Mouse (Mus musculus) gastrocnemius, postnatal 14 days (tissue): Measurements from ENCODE around the gene Cmas. TPM values are rescaled to one million over a fixed set of nuclear protein-coding genes. Genes with fewer than 3 reads are reported as not detected.

Experiments
- DNase-seq: peaks from one replicate; pipeline ENCODE4 v3.0.0; 2021; ENCODE audit warnings: mixed read lengths
- intact Hi-C: fragments of 180-260 bp; cut with DNase I; formaldehyde crosslinking; loops from one replicate; pipeline ENCODE4 v1.15.1; 2025; ENCODE audit warnings: low total_unique reads
- total RNA-seq, 2 experiments: library from RNA; stranded (reverse); gene quantifications; 2 replicates each; pipeline ENCODE4 v1.2.3; 2021

Gene Cmas
- total RNA-seq, 2 experiments from 2014 or later, result 24.9 to 31.1 TPM

DNA sequence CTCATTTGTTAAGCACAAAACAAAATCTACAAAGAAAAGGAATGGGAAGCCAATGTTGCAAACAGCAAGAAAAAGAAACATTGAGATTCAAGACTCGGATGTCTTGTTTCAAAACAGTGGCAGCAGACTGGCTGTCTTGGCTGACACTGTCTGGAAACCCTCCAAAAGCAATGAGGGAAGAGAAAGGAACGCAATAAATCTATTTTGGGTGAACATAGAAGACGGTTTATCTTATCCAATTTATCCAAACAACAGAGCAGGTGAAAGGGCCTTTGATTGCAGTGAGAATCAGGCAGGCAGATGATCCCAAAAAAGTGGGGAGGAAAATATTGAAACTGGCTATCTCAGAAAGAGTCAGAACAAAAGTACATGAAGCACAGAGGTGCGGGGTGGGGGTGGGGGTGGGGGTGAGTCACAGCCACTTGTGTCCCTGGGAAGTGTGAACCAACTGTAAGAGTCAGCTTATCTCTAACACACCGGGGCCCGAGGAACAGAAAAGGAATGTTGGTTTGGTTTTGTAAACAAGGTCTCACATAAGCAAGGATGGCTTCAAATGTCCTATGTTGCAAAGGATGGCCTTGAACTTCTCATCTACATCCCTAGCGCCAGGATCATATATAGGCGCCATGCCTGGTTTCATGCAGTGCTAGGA lies 8.3 kb upstream of the Cmas start:
- intact Hi-C loops, result no loop called here
- DNase-seq, result no peak

DNA sequence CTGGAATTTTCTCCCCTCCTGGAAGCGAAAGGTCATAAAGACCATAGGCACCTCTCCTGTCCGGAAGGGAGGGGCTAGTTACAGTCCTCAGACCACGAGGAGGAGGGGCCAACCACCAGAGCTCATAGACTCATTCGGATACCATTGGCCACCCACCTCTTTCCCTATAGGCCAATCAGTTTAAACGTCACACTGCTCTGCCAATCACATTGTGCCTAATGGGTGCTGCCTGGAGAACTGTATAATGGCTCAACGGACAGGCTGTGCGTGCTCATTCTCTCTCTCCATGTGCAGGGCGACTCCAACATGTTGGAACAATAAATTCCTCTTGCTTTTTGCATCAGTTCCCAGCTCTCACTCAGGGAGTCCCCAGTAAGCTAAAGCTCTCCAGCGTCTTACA lies 5.1 kb upstream of the Cmas start:
- intact Hi-C loops, result no loop called here

DNA sequence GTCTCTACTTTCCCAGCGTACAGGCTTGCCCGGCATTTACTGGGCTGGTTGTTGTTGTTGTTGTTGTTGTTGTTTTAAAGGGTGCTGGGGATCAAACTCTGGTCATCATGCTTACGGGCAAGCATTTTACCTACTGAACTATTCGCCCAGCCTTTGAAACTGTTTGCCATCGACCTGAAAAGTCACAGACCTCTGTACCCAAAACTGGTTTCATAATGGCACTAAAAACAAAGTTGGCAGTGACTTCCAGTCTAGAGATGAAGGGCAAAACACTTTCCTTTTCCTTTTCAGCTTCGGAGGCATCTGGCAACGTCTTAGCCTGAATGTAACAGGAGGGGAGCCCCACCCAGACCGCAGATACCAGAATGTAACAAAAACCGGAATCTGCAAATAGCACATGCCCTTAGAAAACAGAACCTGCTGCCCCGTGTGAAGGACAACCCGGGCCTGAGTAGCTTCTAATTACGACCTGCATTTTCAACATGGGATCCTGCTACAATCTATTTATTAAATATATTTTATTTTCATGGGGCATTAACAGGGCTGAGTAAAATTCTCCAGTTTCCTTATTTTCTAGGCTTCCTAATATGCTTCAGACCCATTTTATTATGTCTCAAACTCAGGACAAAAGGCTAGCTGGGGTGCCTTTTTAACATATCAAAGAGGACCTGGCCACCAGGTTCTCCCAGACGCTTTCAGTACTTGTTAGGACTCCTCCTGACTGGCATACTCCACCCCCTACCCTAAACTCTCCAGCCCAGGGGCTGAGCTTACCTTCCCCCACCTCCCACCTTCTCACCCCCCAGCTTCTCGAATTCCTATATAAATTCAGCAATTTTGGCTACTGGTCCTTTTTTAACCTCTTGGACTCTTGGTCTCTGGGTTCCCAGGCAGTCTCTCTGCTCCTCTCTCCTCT lies 3.9 kb upstream of the Cmas start:
- intact Hi-C loops, result no loop called here
- DNase-seq, result no peak

More for the DNA sequence above, 5.1 kb upstream of the Cmas start:
- no peak for DNase-seq

DNA sequence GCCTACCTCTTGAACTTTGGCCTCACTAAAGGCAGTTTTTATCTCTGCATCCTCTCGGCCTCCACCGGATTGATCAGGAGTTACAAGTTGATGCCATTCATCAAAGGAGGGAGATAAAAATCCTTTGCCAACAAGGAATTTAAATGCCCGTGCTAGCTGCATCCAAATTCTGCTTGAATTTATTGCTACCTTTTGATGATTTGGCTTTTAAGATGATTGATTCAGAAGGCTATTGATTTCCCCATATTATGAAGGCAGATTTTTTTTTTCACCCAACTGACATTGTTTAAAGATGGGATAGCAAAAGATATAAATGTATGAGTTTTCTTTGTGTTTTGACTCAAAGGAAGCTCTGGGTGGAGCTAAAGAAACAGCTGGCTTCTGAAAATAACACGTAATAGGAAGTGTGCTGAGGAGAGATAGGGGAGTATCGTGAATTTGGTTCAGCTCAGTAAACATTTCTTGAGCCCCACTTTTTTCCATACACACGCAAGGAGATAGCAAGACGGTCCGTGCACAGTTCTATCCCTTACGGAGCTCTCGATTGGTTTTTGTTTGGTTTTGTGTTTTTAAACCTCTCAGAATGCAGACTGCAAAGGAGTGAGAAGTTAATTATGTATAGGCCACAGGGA lies 964 bp downstream of the Cmas start:
- intact Hi-C loops, result no loop called here
- DNase-seq, result no peak

DNA sequence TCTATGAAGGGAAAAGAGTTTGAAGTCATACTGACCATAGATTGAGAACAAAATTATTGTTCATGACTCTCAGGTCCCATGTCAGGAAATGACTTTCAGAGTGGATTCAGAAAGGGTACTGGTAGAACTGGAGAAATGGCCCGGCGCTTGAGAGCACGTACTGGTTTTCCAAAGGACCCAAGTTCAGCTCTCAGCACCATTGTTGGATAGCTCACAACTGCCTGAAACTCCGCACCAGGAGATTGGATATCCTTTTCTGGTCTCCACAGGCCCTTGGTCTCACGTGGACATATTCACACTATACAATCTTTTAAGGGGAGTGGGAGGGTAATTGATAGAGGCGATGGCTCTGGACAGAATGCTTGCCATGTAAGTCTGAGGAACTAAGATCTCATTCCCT lies 1.5 kb downstream of the Cmas start:
- intact Hi-C loops, result no loop called here
- no peak for DNase-seq

DNA sequence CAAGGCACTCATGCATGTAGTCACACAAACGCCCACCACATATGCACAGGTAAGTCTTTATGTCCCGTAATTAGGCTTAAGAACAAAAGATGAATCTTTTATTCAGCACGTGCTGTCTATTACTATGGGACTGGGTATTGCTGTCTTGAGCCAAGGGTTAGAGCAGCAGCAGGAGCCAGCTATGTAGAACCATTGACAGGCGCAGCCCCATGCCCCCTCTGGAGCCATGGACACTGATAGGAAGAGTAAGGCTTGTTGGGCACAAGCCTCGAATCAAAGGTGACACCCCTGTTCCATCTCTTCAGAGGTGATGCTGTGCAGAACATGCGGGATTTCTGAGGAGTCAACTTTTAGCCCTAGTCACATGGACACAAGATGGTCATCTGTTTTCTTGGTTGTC lies 2.1 kb downstream of the Cmas start:
- no peak for DNase-seq
- intact Hi-C loops, result no loop called here

DNA sequence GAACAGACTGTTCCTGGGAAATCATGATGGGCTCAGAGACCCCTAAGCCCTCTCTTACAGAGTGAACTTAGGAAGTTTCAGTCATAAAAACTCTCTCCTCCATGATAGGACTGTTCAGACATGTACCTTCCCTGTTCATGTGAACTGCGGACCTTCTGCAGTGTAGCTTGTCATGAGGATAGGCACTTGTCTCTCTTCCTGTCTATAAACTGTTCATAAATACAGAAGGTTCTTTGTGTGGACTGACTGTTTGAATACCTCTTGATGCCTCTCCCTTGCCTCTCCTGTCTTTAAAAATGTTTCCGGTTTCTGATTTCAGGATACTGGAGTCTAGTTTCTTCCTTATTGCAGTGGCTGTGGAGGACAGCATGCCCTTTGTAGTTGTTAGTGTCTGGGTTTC lies 3.1 kb downstream of the Cmas start:
- intact Hi-C loops, result no loop called here
- no peak for DNase-seq

DNA sequence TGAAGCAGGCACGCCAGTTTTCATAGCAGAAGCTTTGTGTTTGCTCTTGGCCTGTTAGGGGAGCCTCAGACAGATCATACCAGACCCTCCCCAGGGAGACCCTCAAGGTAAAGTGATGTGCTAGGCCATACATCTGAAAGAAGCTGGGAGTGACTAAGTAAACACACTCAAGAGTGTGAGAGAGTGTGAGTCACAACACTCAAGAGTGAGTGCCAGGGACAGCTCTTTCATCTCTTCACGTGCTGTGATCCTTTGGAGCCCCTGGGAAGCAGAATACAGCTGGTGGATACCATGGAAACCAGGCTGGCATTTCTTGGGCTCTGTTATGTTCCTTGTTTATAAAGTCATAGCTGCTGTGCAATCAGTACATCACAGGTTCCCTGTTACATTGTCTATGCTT lies 8.4 kb downstream of the Cmas start:
- DNase-seq, result no peak
- intact Hi-C loops, result no loop called here

DNA sequence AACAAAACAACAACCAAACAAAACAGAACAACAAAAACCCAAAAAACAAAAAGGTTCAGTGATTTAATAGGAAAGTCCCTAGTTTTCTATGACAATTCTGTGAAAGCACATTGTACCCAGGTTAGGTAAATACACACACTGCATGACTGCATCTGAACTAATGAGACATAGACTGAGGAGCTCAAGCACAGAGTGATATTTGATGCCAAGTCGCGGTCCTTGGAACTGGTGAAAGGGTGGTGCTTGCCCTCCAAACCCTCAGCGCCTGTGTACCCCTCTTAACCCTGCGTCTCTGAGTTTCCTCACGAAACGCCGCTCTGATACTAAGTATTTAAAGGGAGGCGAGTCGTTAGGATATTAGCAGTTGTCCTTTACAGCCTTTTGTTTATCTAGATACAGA lies 10.8 kb downstream of the Cmas start:
- intact Hi-C loops, result no loop called here
- DNase-seq, result no peak

DNA sequence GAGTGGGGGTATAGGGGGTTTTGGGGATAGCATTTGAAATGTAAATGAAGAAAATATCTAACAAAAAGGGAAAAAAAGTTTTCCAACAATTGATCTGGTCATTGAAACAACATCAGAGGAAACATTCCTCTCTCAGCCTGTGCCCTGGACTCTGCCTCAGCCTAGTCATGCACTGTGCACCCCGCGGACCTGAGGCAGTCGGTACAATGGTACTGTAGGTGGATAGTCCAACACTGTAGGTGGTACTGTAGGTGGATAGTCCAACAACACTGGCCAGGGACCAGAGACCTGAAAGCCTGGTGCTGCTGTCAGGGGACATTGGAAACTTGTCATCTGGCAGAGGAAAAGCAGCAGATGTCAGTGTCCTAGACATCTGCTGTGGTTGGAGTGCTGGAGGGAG lies 13.4 kb downstream of the Cmas start:
- intact Hi-C loops, result no loop called here
- no peak for DNase-seq

DNA sequence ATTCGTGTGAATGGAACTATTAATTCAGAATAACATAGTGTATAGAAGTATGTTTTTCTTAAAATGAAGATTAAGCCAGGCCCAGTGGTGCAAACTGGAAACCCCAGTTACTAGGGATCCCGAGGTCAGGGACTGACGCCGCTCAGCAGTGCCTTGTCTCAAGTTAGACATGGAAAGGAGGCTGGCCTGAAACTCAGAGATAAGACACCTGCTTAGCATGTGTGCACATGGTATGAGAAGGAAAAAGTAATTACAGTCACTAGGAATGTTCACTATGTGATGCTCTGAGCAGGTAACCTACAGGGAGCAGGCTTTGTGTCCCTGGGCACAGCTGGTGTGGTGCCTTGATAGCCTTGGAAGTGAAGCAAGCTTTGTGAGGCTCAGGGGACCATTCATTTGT lies 15.2 kb downstream of the Cmas start:
- intact Hi-C loops, result no loop called here
- DNase-seq, result no peak

DNA sequence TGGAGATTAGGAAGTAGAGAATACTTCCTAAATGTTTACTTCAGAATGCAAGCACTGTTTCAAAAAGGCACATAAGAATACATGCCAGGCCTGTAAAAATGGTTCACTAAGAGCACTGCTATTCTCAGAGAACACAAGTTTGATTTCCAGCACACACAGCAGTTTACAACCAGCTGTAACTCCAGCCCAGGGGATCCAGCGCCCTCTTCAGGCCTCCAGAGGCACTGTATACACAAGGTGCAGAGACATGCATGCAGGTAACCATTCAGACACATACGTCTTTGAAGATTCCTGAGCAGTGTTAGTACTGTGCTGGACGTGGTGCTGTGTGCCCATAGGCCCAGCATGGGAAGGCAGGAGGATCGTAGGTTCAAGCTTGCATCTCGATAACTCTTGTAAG lies 17.1 kb downstream of the Cmas start:
- DNase-seq, result no peak
- intact Hi-C loops, result no loop called here

DNA sequence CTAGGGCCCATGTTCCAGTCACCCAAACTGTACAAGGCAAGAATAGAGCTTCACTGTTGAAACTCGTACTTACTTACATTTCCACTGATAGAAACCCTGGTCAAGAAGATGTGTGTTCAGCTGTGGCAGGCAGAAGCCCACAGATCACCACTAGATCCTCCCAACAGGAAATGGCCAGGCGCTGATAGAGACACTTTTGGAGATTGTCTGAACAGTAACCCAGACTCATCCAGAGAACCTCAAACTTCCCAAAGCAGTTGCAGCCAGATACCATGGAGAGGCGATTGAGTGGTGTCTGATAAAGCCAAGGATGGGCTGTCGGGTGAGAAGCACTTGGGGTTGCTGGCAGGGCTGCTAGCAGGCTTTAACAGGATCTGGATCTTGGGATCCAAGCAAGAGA lies 20.4 kb downstream of the Cmas start:
- intact Hi-C loops, result no loop called here

DNA sequence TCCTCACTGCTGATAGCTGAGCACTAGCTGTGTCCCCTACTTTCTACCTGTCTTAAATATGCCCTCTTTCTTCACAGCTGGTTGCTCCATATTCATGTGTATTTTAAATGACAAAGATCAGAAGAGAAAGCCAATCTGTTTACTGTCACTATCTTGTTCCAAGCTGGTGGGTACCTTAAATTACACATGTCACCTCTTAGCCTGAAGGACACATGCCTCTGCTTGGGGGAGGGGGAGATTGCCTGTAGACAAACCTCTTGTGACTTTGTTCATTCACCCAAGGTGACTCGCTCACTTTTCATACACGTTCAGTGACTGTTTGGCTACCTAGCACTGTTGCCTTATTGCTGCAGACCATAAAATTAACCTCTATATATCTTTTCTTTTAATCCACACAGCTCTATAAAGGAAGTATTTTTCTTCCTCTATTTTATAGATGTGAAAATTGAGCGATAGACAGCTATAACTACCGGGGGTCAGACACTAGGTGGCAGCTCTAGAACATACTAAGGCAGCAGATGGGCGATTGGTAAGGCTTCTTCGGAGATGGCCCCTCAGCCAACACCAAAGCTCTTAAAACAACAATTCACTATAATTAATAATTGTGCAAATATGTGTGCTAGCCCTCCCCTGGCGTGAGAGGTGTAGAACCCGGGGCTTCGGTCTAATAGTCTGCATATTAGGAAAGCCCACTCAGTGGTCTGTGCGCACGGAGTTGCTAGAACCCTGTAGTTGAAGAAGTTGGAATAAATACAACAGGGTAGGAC lies 22.7 kb downstream of the Cmas start:
- DNase-seq, result no peak
- intact Hi-C loops, result loop anchor here (1.0 kb wide), 1 partner anchor 35 kb away; no protein-coding TSS in a partner anchor

More for the DNA sequence above, 20.4 kb downstream of the Cmas start:
- no peak for DNase-seq

DNA sequence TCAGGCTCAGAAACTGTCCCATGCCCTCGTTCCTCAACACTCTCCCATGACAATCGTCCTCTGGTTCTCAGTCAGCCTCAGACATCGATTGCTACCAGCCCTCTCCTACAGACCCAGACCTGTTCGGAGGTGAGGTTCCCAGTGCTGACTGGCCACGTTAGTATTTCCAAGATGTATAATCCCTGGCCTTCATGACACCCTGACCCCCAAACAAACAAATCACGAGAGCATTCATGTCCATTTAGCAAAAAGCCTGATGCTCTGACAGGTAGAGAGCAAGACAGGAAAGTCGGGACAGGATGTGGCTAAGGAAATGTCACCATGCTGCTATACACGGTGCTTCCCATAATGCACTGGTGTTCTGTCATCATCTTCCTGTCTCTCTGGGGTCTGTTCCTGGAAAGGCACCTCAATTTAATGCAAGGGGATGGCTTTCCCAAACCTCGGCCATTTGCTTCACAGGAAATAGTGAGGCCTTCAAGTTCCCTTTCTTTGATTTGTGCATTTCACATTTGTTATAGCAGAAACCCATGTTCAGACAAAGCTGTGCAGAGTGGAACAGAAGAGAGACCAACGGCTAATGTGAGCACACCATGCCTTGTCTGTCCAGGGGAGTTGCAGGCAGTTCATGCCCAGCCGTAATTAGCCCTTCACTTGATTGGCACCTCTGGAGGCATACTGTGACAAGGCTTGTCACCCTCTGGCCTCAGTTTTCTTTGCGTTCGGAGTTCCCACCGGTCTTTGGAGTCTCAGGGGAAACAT lies 23.5 kb downstream of the Cmas start:
- no peak for DNase-seq
- intact Hi-C loops, result loop anchor here (1.0 to 10.0 kb wide), 2 partner anchors 34 to 185 kb away; partner anchors contain the start of gene St8sia1

DNA sequence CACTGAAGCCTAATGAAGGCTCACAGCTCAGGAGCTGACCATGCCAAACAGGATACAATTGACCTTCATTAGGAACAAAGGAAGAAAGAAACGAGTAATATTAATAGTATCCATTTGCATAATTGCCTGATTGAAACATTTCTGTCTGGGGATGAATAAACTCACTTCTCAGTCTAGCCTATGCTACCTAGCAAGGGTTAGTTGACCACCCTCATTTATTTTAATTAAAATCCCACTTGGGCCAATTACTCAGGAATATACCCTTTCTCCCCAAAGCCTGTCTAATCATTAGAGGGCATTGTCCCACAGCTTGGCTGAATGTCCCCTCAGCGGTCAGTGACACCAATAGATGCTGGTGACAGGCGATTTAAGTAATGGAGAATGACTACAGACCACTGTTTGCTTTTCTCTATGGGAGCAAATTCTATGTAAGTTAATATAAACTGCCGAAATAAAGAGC lies 24.1 kb downstream of the Cmas start:
- DNase-seq, result no peak
- intact Hi-C loops, result loop anchor here (10.0 kb wide), 1 partner anchor 184 kb away; the partner anchor contains the start of gene St8sia1

DNA sequence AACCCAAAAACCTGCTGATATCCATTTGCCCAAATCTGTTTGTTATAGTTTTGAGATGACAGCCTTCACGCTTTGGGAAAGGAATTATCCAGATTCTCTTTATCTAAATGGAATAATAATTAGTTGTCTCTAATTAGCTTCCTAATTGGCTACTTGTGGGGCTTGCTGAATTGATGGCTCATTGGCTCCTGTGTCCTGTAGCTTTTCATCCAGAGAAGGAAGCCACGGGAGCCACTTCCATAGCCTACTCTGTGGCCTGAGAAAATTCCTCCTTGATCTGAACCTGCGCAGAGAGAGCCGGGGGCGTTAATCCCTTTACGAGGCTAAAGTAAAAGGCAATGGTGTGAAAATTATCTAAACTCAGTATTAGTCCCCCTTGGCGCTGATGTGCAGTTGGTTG lies 24.8 kb downstream of the Cmas start:
- no peak for DNase-seq
- intact Hi-C loops, result loop anchor here (10.0 kb wide), 1 partner anchor 184 kb away; the partner anchor contains the start of gene St8sia1

DNA sequence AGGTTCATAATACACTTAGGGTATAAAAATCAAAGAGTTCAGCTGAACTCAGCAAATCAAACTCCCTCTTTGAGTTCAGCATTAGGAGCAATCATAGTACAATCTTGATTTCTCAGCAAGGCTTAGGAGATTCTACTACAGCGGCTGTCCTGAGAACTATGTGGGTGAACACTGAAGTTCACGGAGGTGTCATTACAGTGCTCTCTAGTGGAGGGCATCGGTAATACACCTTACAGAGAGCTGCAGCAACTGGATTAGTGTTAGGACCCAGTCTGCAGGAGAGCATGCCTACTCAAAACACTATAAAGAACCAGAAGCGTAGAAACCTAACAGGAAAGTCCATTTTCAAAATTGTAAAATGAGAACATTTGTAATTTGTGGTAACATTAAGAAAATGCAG lies 28.9 kb downstream of the Cmas start:
- no peak for DNase-seq
- intact Hi-C loops, result loop anchor here (10.0 kb wide), 1 partner anchor 179 kb away; the partner anchor contains the start of gene St8sia1

DNA sequence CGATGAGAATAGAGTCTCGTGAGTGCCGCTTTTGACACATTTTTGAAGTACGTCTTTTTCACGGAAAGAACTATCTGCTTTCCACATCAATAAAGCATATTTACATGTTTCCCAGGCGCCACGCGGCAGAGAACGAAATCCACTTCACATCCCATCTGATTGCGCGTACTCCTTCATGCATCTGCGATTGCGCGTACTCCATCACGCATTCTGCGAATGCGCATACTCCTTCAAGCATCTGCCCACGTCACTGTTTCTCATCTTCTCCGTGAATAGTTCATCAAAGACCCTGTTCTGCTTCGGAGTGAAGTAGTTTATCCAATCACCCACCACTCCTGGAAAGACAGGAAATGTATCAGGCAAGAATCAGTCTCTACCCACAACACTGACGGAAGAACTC lies 29.6 kb downstream of the Cmas start:
- intact Hi-C loops, result loop anchor here (10.0 kb wide), 1 partner anchor 179 kb away; the partner anchor contains the start of gene St8sia1
- DNase-seq, result no peak
